Mouse (Mus musculus) thymus, adult 2 months (tissue): ENCODE results near the gene Oxld1.

ENCODE experiments used
- CTCF ChIP-seq: fragments of 200-500 bp; IDR thresholded peaks from 2 replicates; pipeline ENCODE4 v1.5.1; 2012; ENCODE audit warnings: mild to moderate bottlenecking, control low read depth, low read length, moderate library complexity, borderline replicate concordance; ENCODE audit not compliant: control insufficient read depth, poor library complexity, insufficient read depth; ENCODE audit errors: extremely low read depth
- POLR2A ChIP-seq: fragments of 200-500 bp; IDR thresholded peaks from 2 replicates; pipeline ENCODE4 v1.6.1; 2012; ENCODE audit warnings: mild to moderate bottlenecking, low read length, control low read depth, moderate library complexity; ENCODE audit not compliant: control insufficient read depth, poor library complexity, insufficient read depth; ENCODE audit errors: extremely low read depth

DNA sequence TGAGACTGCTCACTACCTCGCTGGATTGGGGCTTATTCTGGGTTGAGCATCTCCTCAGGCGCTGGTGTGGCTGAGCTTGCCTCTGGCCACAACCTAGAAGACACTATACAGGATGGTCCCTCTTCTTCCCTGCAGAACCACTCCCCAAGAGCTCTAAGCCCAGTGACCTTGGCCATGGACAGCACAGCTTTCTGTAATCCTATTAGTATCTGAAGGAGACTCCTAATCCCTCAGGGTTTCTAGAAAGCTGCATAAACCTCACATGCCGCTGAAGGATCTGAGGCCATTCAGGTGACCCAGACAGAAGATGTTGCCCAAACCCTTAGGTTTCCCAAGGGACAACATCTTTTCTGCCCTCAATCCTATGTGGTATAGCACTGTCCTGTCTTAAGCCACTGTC, 5.6 kb downstream of the Oxld1 start:
- TF ChIP-seq POLR2A (no peak), CTCF (no peak)
